Mouse (Mus musculus): ENCODE data around the gene Crip1.

The Crip1 gene

DNA sequence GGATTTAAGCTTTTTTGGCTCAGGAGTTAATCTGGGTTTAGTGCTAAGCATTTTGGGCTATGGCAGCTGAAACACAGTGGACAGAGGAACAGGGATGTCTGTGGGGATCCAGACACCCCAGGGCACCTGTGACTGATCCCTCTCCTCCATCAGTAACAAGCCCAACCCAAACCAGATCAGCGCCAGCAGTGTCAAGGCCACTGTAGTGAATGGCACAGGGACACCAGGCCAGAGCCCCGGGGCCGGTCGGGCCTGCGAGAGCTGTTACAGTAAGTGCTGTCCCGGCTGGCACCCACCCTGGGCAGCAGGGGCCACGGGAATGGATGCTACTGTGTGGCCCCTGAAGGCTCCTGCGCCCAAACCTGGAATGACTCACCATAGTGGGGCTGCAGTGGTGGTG, 15.4 kb upstream of the Crip1 start:
- no peak for DNase-seq (ENCODE audit: low spot score in 2 of 2)

DNA sequence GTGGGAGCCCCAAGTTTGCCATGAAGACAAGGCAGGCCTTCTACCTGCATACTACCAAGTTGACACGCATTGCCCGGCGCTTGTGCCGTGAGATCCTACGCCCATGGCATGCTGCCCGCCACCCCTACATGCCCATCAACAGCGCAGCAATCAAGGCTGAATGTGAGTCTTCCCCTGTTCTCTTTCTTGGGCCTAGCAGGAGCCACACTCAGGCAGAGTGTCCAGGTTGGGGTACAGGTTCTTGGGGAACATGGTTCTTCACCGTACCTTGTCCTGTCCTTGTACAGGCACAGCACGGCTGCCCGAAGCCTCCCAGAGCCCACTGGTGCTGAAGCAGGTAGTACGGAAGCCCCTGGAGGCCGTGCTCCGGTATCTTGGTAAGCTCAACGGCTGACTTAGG, 14.5 kb upstream of the Crip1 start:
- no peak for DNase-seq (ENCODE audit: low spot score in 2 of 2)

DNA sequence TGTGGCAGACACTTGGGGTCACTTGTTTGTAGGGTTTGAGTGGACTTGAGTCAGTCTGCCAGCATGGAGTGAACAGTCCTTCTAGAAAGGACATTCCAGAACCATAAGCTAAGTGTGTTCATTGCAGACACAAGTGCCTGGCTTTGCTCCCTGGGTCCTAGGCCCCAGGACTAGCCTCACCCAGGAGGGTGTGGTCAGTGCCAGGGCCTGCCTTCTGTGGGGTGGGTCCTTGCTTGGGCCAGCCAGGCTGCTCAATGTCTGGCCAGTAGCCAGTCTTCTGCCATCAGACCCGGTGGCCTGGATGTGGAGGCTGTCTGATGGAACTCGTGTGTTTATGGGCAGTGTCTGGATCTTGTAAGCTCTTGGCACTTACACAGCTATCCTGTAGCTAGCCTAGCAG, 13.5 kb upstream of the Crip1 start:
- DNase-seq (ENCODE audit: low spot score in 2 of 2): no peak

DNA sequence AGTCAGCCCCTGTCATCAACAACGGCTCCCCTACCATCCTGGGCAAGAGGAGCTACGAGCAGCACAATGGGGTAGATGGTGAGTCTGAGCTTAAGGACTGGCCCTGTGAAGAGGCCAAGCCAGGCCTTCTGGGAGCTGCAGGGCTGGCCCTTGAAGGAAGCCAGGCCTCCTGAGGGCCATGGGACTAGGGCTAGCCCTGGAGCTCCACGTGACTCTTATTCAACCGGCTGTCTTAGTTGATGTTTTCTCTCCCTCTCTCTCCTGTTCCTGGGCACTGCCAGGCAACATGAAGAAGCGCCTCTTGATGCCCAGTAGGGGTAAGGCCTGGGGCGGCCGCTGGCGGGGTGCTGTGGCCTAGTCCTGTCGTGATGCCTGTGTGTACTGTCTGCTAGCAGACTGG, 12.9 kb upstream of the Crip1 start:
- DNase-seq (ENCODE audit: low spot score in 2 of 2): no peak

DNA sequence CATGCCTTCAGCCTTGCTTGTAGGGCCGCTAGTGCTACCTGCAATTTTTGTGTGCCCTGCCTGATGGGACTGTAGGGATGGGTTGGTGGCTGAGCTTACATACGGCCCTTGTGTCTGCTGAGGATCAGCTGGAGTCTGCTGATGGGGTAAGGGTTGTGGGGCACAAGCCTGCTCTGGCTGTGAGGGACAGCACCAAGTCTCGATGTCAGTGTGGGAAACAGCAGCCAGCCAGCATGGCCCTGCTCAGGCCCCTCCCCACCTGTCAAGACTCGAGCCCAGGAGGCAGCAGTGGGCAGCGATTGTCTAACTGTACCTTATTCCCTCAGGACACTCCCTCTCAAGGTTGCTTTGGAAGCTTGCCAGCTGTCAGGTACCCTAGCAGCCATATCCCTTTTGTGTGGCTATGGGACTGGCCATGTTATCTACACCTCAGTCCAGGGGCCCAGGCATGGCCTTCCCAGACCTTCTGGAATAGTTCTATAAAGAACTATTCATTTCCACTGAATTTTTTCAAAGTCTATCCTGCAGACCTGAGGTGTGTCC, 12.2 kb upstream of the Crip1 start:
- DNase-seq (ENCODE audit: low spot score in 2 of 2): no peak

DNA sequence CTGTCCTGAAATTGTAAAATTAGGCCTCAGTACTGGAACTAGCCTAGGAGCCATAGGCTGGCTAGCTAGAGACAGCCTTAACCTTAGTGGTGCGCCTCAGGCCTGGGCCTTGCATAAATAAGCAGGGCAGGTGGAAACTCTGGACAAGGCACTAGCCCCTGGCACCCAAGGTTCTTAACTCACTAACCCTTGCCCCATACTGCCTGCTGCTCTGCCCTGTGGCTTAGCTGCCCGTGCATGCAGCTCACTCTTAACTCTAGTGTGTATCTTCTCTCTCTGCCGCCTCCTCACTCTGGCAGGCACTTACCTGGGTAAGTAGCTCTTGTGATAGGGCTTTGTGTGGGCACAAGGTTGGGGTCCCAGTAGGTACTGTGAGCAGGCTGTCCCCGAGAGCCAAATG, 11.6 kb upstream of the Crip1 start:
- DNase-seq (ENCODE audit: low spot score in 2 of 2): no peak

DNA sequence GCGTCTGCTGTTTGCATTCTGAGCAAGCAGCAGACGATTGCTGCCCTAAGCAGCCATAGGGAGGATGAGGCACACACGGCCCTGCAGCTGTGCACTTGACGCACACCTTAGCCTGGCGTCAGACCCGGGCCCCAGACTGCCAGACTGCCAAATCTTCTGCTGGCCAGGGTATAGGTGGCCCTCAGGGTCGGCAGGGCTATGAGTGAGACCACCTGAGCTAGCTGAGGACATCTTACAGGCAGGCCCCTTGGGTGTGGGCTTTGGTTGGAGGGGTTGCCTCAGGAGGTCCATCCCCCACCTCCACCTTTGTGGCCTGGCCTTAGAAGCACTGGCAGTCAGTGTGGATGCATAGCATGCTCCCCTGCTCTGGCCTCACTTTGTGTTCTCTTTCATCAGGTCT, 10.7 kb upstream of the Crip1 start:
- DNase-seq (ENCODE audit: low spot score in 2 of 2): no peak

DNA sequence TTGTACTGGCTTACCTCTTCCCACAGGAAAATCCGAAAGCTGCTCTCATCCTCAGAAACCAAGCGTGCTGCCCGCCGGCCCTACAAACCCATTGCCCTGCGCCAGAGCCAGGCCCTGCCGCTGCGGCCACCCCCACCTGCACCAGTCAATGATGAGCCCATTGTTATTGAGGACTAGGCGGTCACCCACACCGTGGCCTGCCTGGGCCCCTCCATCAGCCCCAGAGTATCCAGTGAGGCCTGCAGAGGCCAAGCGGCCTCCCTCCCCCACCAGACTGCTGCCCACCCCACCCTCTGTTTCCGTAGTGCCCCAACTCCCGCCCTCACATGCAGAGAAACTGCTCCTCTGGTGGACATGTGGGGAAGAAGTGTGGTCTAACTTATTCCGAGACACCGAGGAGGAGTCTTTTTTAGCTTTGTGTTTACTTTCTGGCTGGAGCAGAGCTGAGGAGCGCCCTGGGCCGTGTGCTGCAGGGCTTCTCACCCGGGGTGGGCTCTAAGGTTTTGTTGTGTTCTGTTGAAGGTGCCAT, 9.6 kb upstream of the Crip1 start:
- no peak for DNase-seq (ENCODE audit: low spot score in 2 of 2)

DNA sequence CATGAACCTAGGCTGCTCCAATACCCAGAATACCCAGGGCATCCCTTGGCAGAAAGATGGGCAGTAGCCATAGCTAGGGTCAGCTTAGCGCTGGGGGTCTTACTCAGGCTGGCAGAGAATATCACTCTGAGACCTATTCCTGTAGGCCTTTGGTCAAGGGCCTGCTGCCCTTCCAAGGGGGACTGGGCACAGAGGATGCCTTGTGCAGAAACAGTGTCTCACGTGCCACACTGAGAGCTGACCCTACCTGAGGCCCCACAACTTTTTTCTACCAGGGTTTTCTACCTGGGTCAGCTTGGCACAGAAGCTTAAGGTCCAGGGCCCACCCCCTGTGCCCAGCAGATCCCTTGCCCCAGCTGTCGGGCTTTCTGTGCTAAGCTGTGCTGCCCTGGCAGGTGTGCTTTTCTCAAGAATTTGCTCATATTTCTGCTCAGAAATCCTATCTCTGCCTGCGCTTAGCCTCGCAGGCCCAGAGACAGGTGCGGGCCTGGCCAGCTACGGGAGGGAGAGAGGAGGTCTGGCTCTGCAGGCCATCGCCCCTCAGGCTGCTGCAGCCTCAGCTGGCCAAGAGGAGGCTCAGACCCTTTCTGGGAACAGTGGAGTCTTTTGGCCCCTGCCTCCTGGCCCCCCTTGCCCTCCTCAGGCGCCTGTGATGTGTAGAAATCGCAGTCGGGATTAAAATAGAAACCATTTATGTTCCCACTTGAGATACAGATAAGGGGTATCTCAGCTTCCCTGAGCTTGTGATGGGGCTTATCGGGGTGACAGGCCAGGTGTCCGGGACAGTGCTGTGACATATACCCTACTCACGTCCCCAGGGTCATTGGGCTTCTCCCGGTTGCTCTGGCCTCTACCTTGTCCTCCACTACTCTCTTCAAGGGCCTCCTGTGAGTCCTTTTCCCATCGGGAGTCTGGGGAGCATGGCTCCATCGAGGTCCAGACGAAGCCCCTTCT, 8.6 kb upstream of the Crip1 start:
- no peak for DNase-seq (ENCODE audit: low spot score in 2 of 2)

DNA sequence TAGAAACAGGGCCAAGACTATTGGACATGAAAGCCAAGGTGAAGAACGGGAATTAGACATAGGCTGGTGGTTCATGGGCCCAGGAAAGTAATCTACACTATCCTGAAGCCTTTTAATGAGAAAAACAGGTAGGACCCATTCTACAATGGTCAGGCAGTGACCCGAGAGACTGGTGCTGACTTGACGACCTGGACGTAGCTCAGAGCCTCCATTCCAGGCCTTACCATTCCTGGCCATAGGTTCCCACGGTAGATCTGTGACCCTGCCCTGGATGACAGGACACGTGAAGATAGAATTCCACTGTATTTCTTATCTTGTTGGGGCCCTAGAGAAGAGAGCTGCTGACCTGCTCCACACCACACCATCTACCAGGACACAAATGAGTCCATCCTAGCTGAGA, 7.8 kb upstream of the Crip1 start:
- no peak for DNase-seq (ENCODE audit: low spot score in 2 of 2)

DNA sequence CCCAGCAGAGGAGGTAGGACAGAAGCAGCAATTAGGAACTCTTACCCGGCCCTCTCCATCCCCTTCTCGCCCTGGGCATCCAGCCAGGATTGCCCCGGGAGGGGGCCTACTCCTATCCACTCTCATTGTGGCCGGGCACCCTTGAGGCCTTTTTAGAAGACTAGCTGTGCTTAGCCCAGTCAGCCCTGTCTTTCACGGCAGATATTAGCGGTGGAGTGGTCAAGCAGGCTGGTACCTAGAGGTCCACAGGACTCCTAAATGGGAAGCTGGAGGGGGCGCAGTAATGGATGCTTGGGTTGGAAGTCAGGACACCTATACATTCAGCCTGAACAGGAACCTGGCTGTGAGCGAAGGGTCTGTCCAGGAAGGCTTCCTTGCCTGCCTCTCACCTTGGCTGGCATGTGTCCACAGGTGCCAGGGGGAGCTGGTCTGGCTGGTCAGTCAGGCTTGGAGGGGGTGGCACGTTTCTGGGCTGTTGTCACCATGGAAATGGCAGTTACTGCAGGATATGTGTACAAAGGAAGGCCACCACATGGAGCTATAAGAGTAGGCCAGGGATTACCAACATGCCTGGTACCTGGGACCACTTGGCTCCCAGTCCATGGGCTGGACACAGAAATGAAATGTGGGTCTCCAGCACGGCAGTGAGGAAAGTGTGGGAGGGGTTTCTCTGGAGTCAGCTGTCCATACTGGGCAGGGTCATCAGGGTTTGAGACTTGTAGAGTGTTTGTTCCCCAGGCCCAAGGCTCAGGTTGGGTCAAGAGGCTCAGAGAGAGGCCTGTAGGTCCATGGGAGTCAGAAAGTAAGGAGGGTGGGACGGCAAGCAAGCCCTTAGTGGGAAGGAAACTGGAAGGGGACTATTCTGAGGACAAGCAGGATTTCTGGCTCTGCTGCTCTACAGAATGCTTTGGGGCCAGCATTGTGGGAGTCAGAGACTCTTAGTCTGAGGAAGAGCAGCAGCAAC, 6.9 kb upstream of the Crip1 start:
- no peak for DNase-seq (ENCODE audit: low spot score in 2 of 2)

DNA sequence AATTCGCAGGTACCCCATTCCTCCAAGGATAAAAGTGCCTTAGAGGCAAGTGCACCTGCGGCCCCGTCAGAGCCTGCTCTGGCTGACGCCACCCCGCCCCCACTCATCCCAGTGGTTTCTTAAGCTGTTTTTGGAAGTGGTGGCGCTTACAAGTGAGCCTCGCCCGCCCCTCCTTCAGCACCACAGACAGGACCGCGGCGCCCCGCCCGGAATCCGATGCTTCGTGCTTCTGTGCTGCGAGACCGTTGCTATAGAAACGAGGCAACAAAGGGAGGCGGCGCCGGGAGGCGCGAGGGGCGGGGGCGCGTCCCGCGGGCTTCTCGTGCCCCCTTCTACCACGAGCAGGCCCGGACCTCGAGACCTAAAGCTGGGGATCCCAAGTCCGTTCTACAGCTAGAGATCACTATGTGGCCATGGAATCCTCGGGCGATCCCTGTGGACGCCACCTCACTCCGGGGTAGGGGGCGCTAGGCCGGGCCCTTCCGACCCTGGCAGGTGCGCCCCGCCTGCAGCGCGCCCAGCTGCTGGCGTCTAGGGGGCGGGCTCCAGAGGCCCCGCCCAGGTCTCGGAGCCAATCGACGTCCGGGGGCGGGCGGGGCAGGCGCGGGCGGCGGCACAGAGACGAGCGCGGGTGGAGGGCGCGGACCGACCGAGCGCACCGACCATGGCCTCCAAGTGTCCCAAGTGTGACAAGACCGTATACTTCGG, 6.1 kb upstream of the Crip1 start, which contains the start of gene Crip2:
TSS of gene Crip2 (plus strand) at position 329 of the 708 bp plus-strand sequence.
- DNase-seq (ENCODE audit: low spot score in 2 of 2): peak; percentile 82

DNA sequence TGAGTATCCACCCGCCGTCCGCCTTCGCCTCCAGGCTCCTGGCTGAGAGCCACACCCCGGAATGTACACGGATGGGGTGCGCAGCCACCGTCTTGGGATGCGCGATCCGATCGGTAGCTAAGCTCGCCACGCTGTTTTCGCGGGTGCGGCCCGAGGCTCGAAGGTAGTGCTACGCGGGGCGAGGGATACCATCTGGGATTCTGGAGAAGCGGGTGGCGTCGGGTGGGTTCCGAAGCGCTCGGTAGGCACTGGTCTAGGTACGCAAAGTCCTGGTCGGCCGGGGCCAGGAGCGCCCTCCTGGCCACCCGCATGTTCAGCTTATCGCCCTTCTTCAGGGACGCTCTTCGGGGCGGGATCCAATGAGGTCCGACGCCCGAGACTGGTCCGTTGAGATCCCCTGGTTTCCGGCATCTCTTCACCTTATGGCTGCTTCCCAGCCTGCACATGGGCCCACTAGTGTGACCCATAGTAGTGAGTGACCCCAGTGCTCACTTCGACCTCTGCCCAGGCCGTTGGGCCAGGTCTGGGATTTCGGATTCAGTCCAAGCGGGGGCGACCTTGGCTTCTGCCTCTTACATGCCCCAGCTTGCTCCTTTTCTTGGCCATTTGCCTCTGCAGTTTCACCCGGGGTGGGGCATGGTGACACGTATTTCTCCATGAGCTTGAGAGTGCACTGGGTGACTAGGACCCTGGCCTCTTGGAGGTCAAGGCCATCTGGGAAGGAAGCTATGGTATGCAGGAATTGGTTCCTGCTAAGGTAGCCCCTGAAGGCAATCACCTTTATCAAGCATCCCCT, 5.3 kb upstream of the Crip1 start:
- no peak for DNase-seq (ENCODE audit: low spot score in 2 of 2)

DNA sequence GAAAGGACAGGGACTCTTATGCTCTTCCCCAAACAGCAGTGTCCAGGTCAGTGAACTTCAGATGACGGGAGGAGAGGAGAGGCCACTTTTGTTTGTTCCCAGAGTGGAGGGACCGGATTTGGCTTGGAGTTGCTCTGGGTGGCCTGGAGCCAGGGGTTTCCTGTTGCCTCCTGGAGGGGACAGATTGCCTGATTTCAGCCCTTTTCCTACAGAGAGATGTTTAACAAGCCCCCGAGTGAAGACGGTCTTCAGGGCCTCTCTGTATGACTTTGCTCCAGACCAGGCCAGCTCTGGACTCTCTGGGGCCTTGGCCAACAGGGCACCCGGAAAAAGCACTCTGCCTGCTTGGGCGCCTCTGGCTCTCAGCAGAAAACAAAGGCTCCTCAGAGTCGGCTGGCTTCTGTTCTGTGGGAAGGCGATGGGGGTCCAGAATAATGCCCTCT, 4.6 kb upstream of the Crip1 start:
- no peak for DNase-seq (ENCODE audit: low spot score in 2 of 2)

DNA sequence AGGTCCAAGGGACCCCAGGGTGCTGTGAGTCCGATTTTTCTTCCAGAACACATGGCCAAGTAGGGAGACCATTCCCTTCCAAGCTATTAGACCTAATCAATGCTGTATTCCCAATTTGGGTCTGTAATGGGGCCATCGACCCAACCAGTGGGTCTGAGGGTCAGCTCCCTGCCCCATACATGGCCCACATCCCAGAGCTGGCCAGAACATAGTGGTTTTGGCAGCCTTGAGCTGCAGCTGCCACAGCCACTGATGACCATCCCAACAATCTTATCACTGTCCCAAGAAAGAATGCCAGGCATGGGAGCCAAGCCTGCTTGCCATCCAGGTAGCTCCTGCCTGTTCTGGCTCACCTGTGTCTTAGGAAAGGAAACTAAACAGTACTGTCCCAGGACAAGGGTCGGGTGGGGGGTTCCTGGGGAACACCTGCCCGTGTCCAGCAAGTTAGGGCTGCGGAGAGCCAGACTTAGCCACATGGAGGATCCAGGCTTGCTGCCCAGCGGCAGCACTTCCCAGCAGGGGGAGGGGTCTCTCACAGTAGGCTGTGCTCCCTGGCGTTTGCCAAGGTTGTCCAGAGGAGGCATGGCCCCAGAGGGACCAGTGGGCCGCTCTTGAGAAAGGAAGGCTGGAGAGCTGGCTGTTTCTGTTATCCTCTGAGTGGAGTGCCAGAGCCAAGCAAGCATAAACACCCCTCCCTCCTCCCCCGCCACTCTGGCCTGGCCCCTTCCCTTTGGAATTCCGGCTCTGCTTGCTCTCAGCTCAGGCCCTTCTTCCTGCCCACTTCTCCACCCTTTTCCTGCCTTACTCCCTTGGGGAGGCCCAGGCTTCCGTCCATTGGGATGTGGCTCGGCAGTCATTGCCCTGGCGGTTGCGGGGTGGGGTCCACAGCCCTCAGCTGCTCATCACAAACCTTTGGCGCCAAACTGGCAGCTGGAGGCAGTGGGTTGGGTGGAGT, 3.8 kb upstream of the Crip1 start:
- DNase-seq (ENCODE audit: low spot score in 2 of 2): no peak

DNA sequence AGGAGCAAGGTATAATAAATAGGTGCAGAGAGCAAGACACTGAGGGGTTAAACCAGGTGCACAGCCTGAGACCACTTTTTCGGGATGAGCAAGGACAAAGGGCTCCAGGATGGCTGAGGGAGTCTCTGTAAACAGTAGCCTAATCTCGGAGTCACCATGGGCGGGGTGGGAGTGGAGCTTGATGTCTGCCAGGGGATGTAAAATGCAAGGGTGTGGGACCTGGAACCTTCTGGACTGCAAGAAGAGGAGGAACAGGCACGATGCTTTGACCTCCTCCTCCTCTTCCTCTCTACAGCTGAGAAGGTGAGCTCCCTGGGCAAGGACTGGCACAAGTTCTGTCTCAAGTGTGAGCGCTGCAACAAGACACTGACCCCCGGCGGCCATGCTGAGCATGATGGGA, 3.0 kb upstream of the Crip1 start:
- no peak for DNase-seq (ENCODE audit: low spot score in 2 of 2)

DNA sequence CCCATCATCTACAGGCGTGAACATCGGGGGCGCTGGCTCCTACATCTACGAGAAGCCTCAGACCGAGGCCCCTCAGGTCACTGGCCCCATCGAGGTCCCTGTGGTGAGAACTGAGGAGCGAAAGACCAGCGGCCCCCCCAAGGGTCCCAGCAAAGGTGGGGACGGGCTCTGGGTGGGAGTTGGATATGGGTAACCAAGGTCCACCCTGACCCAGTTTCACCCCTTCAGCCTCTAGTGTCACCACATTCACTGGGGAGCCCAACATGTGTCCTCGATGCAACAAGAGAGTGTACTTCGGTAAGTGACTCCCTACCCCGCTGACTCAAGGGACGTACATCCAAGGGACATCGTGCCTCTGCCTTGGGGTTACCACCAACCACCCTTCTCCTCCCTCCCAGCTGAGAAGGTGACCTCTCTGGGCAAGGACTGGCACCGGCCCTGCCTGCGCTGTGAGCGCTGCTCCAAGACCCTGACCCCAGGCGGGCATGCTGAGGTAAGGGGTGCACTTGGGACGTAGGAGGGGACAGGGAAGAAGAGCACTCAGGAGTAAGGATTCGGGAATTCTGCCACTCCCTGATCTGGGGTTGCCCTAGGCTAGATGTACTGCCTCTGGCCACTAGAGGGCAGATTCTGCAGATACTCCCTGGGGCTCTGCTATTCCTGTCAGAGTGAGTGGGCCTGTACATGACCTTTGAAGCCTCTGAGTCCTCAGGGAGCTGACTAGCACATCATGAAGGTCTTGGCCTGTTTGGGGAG, 1.9 kb upstream of the Crip1 start:
- peak in 1 of 2 experiments; percentile 33 for DNase-seq (ENCODE audit: low spot score in 2 of 2)

DNA sequence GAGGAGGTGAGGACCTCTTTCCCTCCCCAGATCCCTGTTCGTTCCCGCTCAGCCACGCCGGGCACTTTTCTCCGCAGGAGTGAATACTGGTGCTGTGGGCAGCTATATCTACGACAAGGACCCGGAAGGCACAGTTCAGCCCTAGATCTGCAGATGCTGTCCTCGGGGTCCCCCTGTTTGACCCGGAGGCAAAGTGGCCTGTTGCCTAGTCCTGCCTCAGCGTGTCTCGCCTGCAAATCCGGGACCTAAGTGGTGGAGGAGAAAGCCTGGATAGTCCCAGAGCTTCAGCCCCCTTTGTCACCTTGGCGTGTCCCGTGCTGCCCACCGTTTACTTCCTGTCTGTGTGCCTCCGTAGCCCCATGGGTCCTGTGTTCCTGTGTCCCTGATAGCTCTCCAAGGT, 1.2 kb upstream of the Crip1 start:
- DNase-seq (ENCODE audit: low spot score in 2 of 2): no peak

DNA sequence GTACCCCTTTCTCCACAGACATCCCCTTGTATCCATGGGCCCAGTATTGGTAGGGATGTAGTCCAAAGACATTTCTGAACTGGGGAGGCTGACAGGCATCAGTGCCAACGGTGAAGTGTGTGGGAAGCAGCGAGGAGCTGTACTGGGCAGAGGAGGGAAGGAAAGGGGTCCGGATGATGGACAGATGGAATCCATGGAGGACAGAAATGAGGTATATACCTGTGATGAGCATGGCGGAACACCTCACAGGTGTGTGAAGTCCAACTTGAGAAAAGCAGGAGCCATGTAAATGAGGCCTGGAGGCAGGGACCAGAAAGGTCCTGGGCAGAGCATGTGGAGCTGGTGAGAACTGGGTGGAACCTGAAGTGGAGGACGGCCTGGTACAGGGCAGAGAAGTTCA, 525 bp upstream of the Crip1 start:
- DNase-seq (ENCODE audit: low spot score in 2 of 2): no peak
